27 mouse cellular contexts compared by ENCODE assay signal in genomic region chr19:36733191-36733943, GRCm38 (mm10). TPM values are rescaled to one million over a fixed set of nuclear protein-coding genes. Genes with fewer than 3 reads are reported as not detected.
DNase-seq lines count a peak whose midpoint lies in the region; ATAC-seq and TF ChIP-seq lines count a peak whose summit lies in the region.
"Had no signal": no experiment of that assay in that cellular context is flagged by ENCODE, and none has a peak within 500 bp of the region (broad histone marks: within the 10 kb centered on the region; RNA-seq: fewer than 3 reads in every experiment).

No protein-coding gene starts in this region.

- H3K27ac ChIP-seq in heart, embryonic 12.5 days (ENCODE audit: poor library complexity, severe bottlenecking), result peak overlapping the region; percentile 82
- no peak overlapping the region for H3K27ac ChIP-seq in left cerebral cortex, adult 2 months
- H3K27ac ChIP-seq in neural tube, embryonic 15.5 days (replicated peaks), result no peak overlapping the region
- H3K27ac ChIP-seq: embryonic facial prominence, embryonic 12.5 days; forebrain, embryonic 13.5 days; hindbrain, embryonic 14.5 days; kidney, embryonic 15.5 days; limb, embryonic 13.5 days had no signal

- no peak for DNase-seq in heart, adult 8-10 months (ENCODE audit: low spot score)
- no peak for DNase-seq in left cerebral cortex, adult 2 months (ENCODE audit: extremely low spot score in 1 of 2, low spot score in 2 of 2)
- no peak for DNase-seq in left cerebral cortex, adult 11 months (ENCODE audit: low spot score)
- DNase-seq in neural tube, embryonic 10.5 days (ENCODE audit: extremely low spot score, low spot score), result no peak
- DNase-seq in cerebellum, adult 18-20 months, result no peak
- DNase-seq: adrenal gland, adult 2 months; cerebellum, adult 9-11 months; gastrocnemius, postnatal 14 days; kidney, postnatal 4 days; midbrain, embryonic 14.5 days; right cerebral cortex, postnatal 25 days; thymus, adult 18-20 months; thymus, postnatal 4 days had no signal

- ATAC-seq in heart, embryonic 12.5 days (ENCODE audit: insufficient number of reproducible peaks, low FRiP score), result no peak
- no peak for ATAC-seq in neural tube, embryonic 15.5 days (ENCODE audit: low FRiP score)
- ATAC-seq in megakaryocyte progenitor cell, adult 5-6 weeks (replicated peaks; ENCODE audit: poor library complexity), result 0 out of 2 replicates have a peak, but pooled peaks have one; percentile 17
- ATAC-seq: forebrain, embryonic 13.5 days; intestine, postnatal 0 days had no signal

- peak overlapping the region; percentile 65 for H3K4me2 ChIP-seq in heart, embryonic 12.5 days
- H3K4me2 ChIP-seq in neural tube, embryonic 15.5 days, result peak overlapping the region; percentile 86
- H3K4me2 ChIP-seq: embryonic facial prominence, embryonic 12.5 days; forebrain, embryonic 13.5 days had no signal

- H3K9ac ChIP-seq in heart, embryonic 12.5 days, result peak overlapping the region; percentile 0; the same call in 1 of the 2 replicates
- no peak overlapping the region for H3K9ac ChIP-seq in neural tube, embryonic 15.5 days (replicated peaks)
- H3K9ac ChIP-seq: embryonic facial prominence, embryonic 12.5 days; forebrain, embryonic 13.5 days; hindbrain, embryonic 14.5 days; kidney, embryonic 15.5 days; limb, embryonic 13.5 days; stomach, embryonic 15.5 days had no signal

- H3K27me3 ChIP-seq in heart, embryonic 12.5 days (replicated peaks), result no peaks in the 10 kb centered on the region
- no peaks in the 10 kb centered on the region for H3K27me3 ChIP-seq in neural tube, embryonic 15.5 days (replicated peaks)
- H3K27me3 ChIP-seq: embryonic facial prominence, embryonic 12.5 days; forebrain, embryonic 13.5 days; kidney, embryonic 15.5 days; limb, embryonic 13.5 days; stomach, embryonic 15.5 days had no signal

- intact Hi-C loops in left cerebral cortex, adult 2 months (cut with DNase I), result loop anchor here (5.0 kb wide), 1 partner anchor 56 kb away; no protein-coding TSS in a partner anchor

- peaks cover 22% of the 10 kb centered on the region for H3K4me1 ChIP-seq in heart, embryonic 12.5 days (replicated peaks)
- H3K4me1 ChIP-seq in neural tube, embryonic 15.5 days, result peaks cover 10% of the 10 kb centered on the region
- H3K4me1 ChIP-seq: embryonic facial prominence, embryonic 12.5 days; stomach, embryonic 15.5 days had no signal

- H3K36me3 ChIP-seq in heart, embryonic 12.5 days, result peaks cover 33% of the 10 kb centered on the region
- H3K36me3 ChIP-seq in neural tube, embryonic 15.5 days, result 0 out of 2 replicates have a peak, but pooled peaks cover 2% of the 10 kb centered on the region

- WGBS in heart, embryonic 12.5 days, result 86% methylated on average over 16 of the region's 16 CpGs
- WGBS in neural tube, embryonic 15.5 days, result 94% methylated on average over 16 of the region's 16 CpGs

- no peak for TF ChIP-seq CTCF in left cerebral cortex, adult 2 months (IDR thresholded peaks at IDR 0.05)

- peaks cover 2% of the 10 kb centered on the region; the same call in 1 of the 2 replicates for H3K9me3 ChIP-seq in heart, embryonic 12.5 days (replicated peaks)
- no peaks in the 10 kb centered on the region for H3K9me3 ChIP-seq in neural tube, embryonic 15.5 days (replicated peaks)
- H3K9me3 ChIP-seq: embryonic facial prominence, embryonic 12.5 days; forebrain, embryonic 13.5 days; kidney, embryonic 15.5 days; stomach, embryonic 15.5 days had no signal

- H3K4me3 ChIP-seq in heart, embryonic 12.5 days, result peak overlapping the region; percentile 72
- H3K4me3 ChIP-seq in left cerebral cortex, adult 2 months, result peak overlapping the region; percentile 22
- no peak overlapping the region for H3K4me3 ChIP-seq in neural tube, embryonic 15.5 days (replicated peaks)
- H3K4me3 ChIP-seq: embryonic facial prominence, embryonic 12.5 days; erythroblast, embryonic 14.5 days; forebrain, embryonic 13.5 days; kidney, embryonic 15.5 days; limb, embryonic 13.5 days; megakaryocyte, embryonic 14.5 days; myocyte; stomach, embryonic 15.5 days had no signal

RNA-seq across cellular contexts. Expression of gene Ppp1r3c, which starts 3.1 kb away (rescaled TPM):
- polyA plus RNA-seq in heart, embryonic 12.5 days (2016; fragmentation: Nextera tagmentation; extraction: Ambion mirVana), result 53.3 and 55.1 TPM in 2 replicates
- 100 to 1,000 TPM in 2 of 4 experiments, 10 to 100 TPM in 2; 82.2 to 179 (median 102) TPM for total RNA-seq in heart, adult 8-10 months (2022)
- total RNA-seq in left cerebral cortex, adult 2 months (2021), result 10 to 100 TPM; 48.4 to 58.1 TPM
- polyA plus RNA-seq in neural tube, embryonic 15.5 days (2015; fragmentation: Nextera tagmentation; extraction: Ambion mirVana), result 21.9 and 24.6 TPM in 2 replicates
- total RNA-seq in megakaryocyte progenitor cell, adult 5-6 weeks (2015), result not detected in 2 replicates
- not detected in 2 replicates for total RNA-seq in megakaryocyte progenitor cell, adult 5-6 weeks (2017)
- total RNA-seq: neutrophil, adult 5-6 weeks had no signal
- polyA plus RNA-seq: erythroblast, embryonic 14.5 days; myocyte had no signal

Comparison
In these comparisons a context has a peak if more than half of its experiments do, and no peak if none do; other contexts are left out.
1. RNA of gene Ppp1r3c, which starts 3.1 kb away (total RNA-seq): 82.2 to 179 TPM in heart, adult 8-10 months and 48.4 to 58.1 TPM in left cerebral cortex, adult 2 months; not detected in megakaryocyte progenitor cell, adult 5-6 weeks; every median in the first group is over 10 times any median in the second.